Mouse (Mus musculus) MEL (cell line): Measurements from ENCODE around the gene Haao. TPM values are rescaled to one million over a fixed set of nuclear protein-coding genes. Genes with fewer than 3 reads are reported as not detected.

ENCODE experiments used
- DNase-seq: peaks from one replicate; pipeline ENCODE4 v3.0.0; 2011; ENCODE audit warnings: low read depth, low spot score
- H3K27ac ChIP-seq: 2 replicates; pipeline ENCODE4 v1.5.1; 2012; ENCODE audit warnings: low read depth, mild to moderate bottlenecking, control low read depth, low read length, moderate library complexity; ENCODE audit not compliant: control insufficient read depth
- H3K27me3 ChIP-seq, 2 experiments: fragments of 150-350 bp in 1 of 2; sonication (generic) in 1 of 2; 2 replicates each; pipeline ENCODE4 v1.6.1; 2012; ENCODE audit warnings: low read length in 2 of 2, mild to moderate bottlenecking in 2 of 2, improper control_type of control experiment in 1 of 2, moderate library complexity in 1 of 2; ENCODE audit not compliant: insufficient read depth in 2 of 2, control insufficient read depth in 1 of 2
- H3K36me3 ChIP-seq, 2 experiments: 2 replicates each; pipeline ENCODE4 v1.6.1; 2012 to 2014; ENCODE audit warnings: low read length in 2 of 2, improper control_type of control experiment in 1 of 2, inconsistent platforms in 1 of 2, mild to moderate bottlenecking in 1 of 2; ENCODE audit not compliant: insufficient read depth in 2 of 2, control insufficient read depth in 1 of 2
- H3K4me1 ChIP-seq, 2 experiments: fragments of 150-350 bp in 1 of 2; sonication (generic) in 1 of 2; 2 replicates each; pipeline ENCODE4 v1.6.1; 2012; ENCODE audit warnings: low read length in 2 of 2, improper control_type of control experiment in 1 of 2, mild to moderate bottlenecking in 1 of 2; ENCODE audit not compliant: insufficient read depth in 2 of 2, control insufficient read depth in 1 of 2
- H3K4me3 ChIP-seq, 2 experiments: fragments of 150-350 bp in 1 of 2; sonication (generic) in 1 of 2; 2 replicates each; pipeline ENCODE4 v1.5.1; 2012; ENCODE audit warnings: low read depth in 2 of 2, low read length in 2 of 2, mild to moderate bottlenecking in 2 of 2, moderate library complexity in 2 of 2, control low read depth in 1 of 2, improper control_type of control experiment in 1 of 2; ENCODE audit not compliant: control insufficient read depth in 1 of 2, insufficient read depth in 1 of 2
- H3K79me2 ChIP-seq: 2 replicates; pipeline ENCODE4 v1.6.1; 2012; ENCODE audit warnings: mild to moderate bottlenecking, low read length, moderate library complexity; ENCODE audit not compliant: control insufficient read depth, poor library complexity, insufficient read depth
- H3K9ac ChIP-seq: 2 replicates; pipeline ENCODE4 v1.6.1; 2012; ENCODE audit warnings: low read depth, mild to moderate bottlenecking, control low read depth, low read length, moderate library complexity; ENCODE audit not compliant: control insufficient read depth, poor library complexity, severe bottlenecking
- H3K9me3 ChIP-seq: fragments of 150-350 bp; sonication (generic); replicated peaks from 2 replicates; pipeline ENCODE4 v1.6.1; 2012; ENCODE audit warnings: mild to moderate bottlenecking, low read length, improper control_type of control experiment, moderate library complexity; ENCODE audit not compliant: insufficient read depth
- BHLHE40 ChIP-seq: IDR thresholded peaks from 2 replicates; pipeline ENCODE4 v1.6.1; 2012; ENCODE audit warnings: low read depth, mild to moderate bottlenecking, inconsistent platforms, low read length, improper control_type of control experiment, borderline replicate concordance
- CHD1 ChIP-seq: IDR thresholded peaks from 2 replicates; pipeline ENCODE4 v1.6.1; 2012; ENCODE audit warnings: low read depth, mild to moderate bottlenecking, inconsistent platforms, low read length, improper control_type of control experiment
- CHD2 ChIP-seq: IDR thresholded peaks from 2 replicates; pipeline ENCODE4 v1.6.1; 2011; ENCODE audit warnings: low read length, improper control_type of control experiment
- CTCF ChIP-seq, 3 experiments: IDR thresholded peaks in 2 of 3; conservative IDR thresholded peaks in 1 of 3; 2 replicates each; pipeline ENCODE4 v1.5.1; 2011 to 2012; ENCODE audit warnings: low read length in 3 of 3, low read depth in 2 of 3, mild to moderate bottlenecking in 2 of 3, improper control_type of control experiment in 1 of 3, inconsistent platforms in 1 of 3, mixed read lengths in 1 of 3, moderate library complexity in 1 of 3; ENCODE audit not compliant: control insufficient read depth in 1 of 3, insufficient read depth in 1 of 3, poor library complexity in 1 of 3, severe bottlenecking in 1 of 3
- E2F4 ChIP-seq: IDR thresholded peaks from 2 replicates; pipeline ENCODE4 v1.6.1; 2011; ENCODE audit warnings: low read depth, low read length, improper control_type of control experiment, borderline replicate concordance
- ETS1 ChIP-seq: IDR thresholded peaks from 2 replicates; pipeline ENCODE4 v1.6.1; 2012; ENCODE audit warnings: low read depth, mild to moderate bottlenecking, inconsistent platforms, low read length, improper control_type of control experiment, moderate library complexity
- GATA1 ChIP-seq: IDR thresholded peaks from 2 replicates; pipeline ENCODE4 v1.6.1; 2011; ENCODE audit warnings: low read depth, low read length, improper control_type of control experiment
- HCFC1 ChIP-seq: IDR thresholded peaks from 2 replicates; pipeline ENCODE4 v1.6.1; 2012; ENCODE audit warnings: low read depth, mild to moderate bottlenecking, inconsistent platforms, low read length, improper control_type of control experiment, moderate library complexity
- JUND ChIP-seq: IDR thresholded peaks from 2 replicates; pipeline ENCODE4 v1.6.1; 2011; ENCODE audit warnings: low read depth, mild to moderate bottlenecking, improper control_type of control experiment, low read length
- KAT2A ChIP-seq: conservative IDR thresholded peaks from 2 replicates; pipeline ENCODE4 v1.6.1; 2012; ENCODE audit warnings: low read depth, low read length, improper control_type of control experiment, inconsistent platforms
- MAX ChIP-seq: IDR thresholded peaks from 2 replicates; pipeline ENCODE4 v1.6.1; 2011; ENCODE audit warnings: low read length, improper control_type of control experiment
- MAZ ChIP-seq: IDR thresholded peaks from 2 replicates; pipeline ENCODE4 v1.6.1; 2012; ENCODE audit warnings: low read depth, mild to moderate bottlenecking, inconsistent platforms, low read length, improper control_type of control experiment
- MEF2A ChIP-seq: IDR thresholded peaks from 2 replicates; pipeline ENCODE4 v1.6.1; 2014; ENCODE audit warnings: low read depth, mild to moderate bottlenecking, inconsistent platforms, low read length, improper control_type of control experiment; ENCODE audit not compliant: poor library complexity, insufficient replicate concordance, severe bottlenecking; ENCODE audit errors: extremely low read depth
- MYB ChIP-seq: IDR thresholded peaks from 2 replicates; pipeline ENCODE4 v1.6.1; 2011; ENCODE audit warnings: mild to moderate bottlenecking, low read depth, low read length, improper control_type of control experiment
- MYC ChIP-seq: IDR thresholded peaks from 2 replicates; pipeline ENCODE4 v1.6.1; 2011; ENCODE audit warnings: low read depth, mild to moderate bottlenecking, low read length, improper control_type of control experiment, moderate library complexity
- NRF1 ChIP-seq: IDR thresholded peaks from 2 replicates; pipeline ENCODE4 v1.6.1; 2014; ENCODE audit warnings: low read depth, mild to moderate bottlenecking, inconsistent platforms, low read length, improper control_type of control experiment, moderate library complexity; ENCODE audit not compliant: poor library complexity, insufficient read depth, severe bottlenecking
- POLR2AphosphoS2 ChIP-seq: IDR thresholded peaks from 2 replicates; pipeline ENCODE4 v1.6.1; 2011; ENCODE audit warnings: low read length, improper control_type of control experiment
- POLR2AphosphoS5 ChIP-seq: IDR thresholded peaks from 2 replicates; pipeline ENCODE4 v1.6.1; 2012; ENCODE audit warnings: low read depth, borderline replicate concordance, mild to moderate bottlenecking, inconsistent platforms, low read length, moderate library complexity, mixed read lengths
- RAD21 ChIP-seq: IDR thresholded peaks from 2 replicates; pipeline ENCODE4 v1.6.1; 2011; ENCODE audit warnings: mild to moderate bottlenecking, low read depth, low read length, improper control_type of control experiment
- RCOR1 ChIP-seq: IDR thresholded peaks from 2 replicates; pipeline ENCODE4 v1.6.1; 2012; ENCODE audit warnings: low read depth, mild to moderate bottlenecking, inconsistent platforms, low read length, improper control_type of control experiment
- TAL1 ChIP-seq: IDR thresholded peaks from 2 replicates; pipeline ENCODE4 v1.6.1; 2012; ENCODE audit warnings: mild to moderate bottlenecking, inconsistent platforms, low read length, moderate library complexity, mixed read lengths
- TCF12 ChIP-seq: IDR thresholded peaks from 2 replicates; pipeline ENCODE4 v1.6.1; 2014; ENCODE audit warnings: low read depth, mild to moderate bottlenecking, inconsistent platforms, low read length, improper control_type of control experiment, moderate library complexity
- USF1 ChIP-seq: IDR thresholded peaks from 2 replicates; pipeline ENCODE4 v1.6.1; 2014; ENCODE audit warnings: low read depth, mild to moderate bottlenecking, inconsistent platforms, low read length, improper control_type of control experiment, moderate library complexity
- ZC3H11A ChIP-seq: IDR thresholded peaks from 2 replicates; pipeline ENCODE4 v1.6.1; 2012; ENCODE audit warnings: low read depth, mild to moderate bottlenecking, inconsistent platforms, low read length, improper control_type of control experiment
- ZKSCAN1 ChIP-seq: IDR thresholded peaks from 2 replicates; pipeline ENCODE4 v1.6.1; 2012; ENCODE audit warnings: low read depth, mild to moderate bottlenecking, inconsistent platforms, low read length, improper control_type of control experiment, moderate library complexity
- ZMIZ1 ChIP-seq: IDR thresholded peaks from 2 replicates; pipeline ENCODE4 v1.6.1; 2012; ENCODE audit warnings: low read depth, mild to moderate bottlenecking, inconsistent platforms, low read length, improper control_type of control experiment, moderate library complexity
- ZNF384 ChIP-seq: IDR thresholded peaks from 2 replicates; pipeline ENCODE4 v1.6.1; 2012; ENCODE audit warnings: low read depth, mild to moderate bottlenecking, inconsistent platforms, low read length, improper control_type of control experiment
- polyA plus RNA-seq, 2 experiments: library from polyadenylated mRNA; stranded (reverse) in 1 of 2; unstranded in 1 of 2; fragments of >175 nt in 1 of 2; fragments of >200 nt in 1 of 2; gene quantifications; 2 replicates each; pipeline versions ENCODE4 v1.2.1 to v1.2.4; 2012; ENCODE audit warnings: low replicate concordance in 2 of 2, low read depth in 1 of 2; ENCODE audit not compliant: insufficient read length in 2 of 2, insufficient read depth in 1 of 2, missing spikeins in 1 of 2
- total RNA-seq: library from RNA; depleted of rRNA; stranded (reverse); fragments of 300-350 nt; gene quantifications from 2 replicates; pipeline ENCODE4 v1.2.3, GENCODE M21; 2012

The Haao gene
- total and polyA plus RNA-seq, 3 experiments: 1.5 to 2.8 TPM; not detected in 1

DNA sequence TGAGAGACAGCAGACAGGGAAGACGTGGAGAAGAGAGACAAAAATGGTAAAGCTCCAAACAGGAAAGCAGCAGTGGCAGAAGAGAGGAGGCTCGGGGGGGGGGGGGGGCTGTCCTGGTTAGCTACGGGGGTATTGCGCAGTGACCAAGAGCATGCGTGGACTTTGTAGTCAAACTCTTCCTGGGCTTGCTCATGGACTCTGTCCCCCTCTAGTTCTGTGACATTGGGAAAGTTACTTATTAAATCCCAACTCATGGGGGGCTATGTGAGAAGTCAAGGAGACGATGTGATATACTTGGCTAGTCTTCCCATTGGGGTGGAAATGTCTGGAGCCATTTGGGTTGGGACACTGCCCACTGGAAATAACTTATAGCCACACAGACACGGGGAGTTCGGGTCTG, 2.2 kb downstream of the Haao start:
- H3K4me3 ChIP-seq: no peak overlapping the region
- no peak overlapping the region for H3K27ac ChIP-seq

DNA sequence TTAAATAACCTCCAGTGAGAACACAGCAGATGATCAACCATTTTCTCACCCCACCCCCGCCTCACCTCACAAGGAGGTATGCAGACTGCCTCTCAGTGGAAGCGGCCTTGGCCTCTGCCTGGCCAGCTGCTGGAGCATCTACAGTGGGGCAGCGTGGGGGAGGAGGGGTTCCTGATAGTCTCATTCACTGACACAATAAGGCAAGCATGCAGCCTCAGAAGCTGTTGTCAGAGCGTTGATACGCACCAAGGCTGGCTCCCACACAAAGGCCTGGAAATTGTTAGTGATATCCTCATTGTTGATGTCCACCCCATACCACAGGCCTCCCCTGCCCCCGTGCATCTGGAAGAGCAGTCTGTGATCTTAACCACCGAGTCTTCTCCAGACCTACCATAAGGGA, 4.0 kb downstream of the Haao start:
- H3K36me3 ChIP-seq: peaks cover 0 to 11% of the 10 kb centered on the region in 2 experiments; a peak in 2 of 4 replicates
- no peak for TF ChIP-seq KAT2A
- TF ChIP-seq MEF2A: no peak
- no peak for TF ChIP-seq TCF12
- no peak for TF ChIP-seq ZNF384
- TF ChIP-seq ETS1: no peak
- TF ChIP-seq RAD21: no peak
- no peak for TF ChIP-seq MAZ
- no peak for TF ChIP-seq POLR2AphosphoS5
- no peak for TF ChIP-seq BHLHE40
- no peak for TF ChIP-seq ZC3H11A
- no peak for TF ChIP-seq ZMIZ1
- no peak for TF ChIP-seq CHD1
- TF ChIP-seq NRF1: no peak
- no peak for TF ChIP-seq ZKSCAN1
- TF ChIP-seq USF1: no peak
- TF ChIP-seq MYC: no peak
- TF ChIP-seq CHD2: no peak
- no peaks in the 10 kb centered on the region for H3K9me3 ChIP-seq
- H3K4me3 ChIP-seq: no peak overlapping the region
- no peak overlapping the region for H3K27ac ChIP-seq
- DNase-seq: no peak
- no peaks in the 10 kb centered on the region for H3K79me2 ChIP-seq
- H3K27me3 ChIP-seq: no peaks in the 10 kb centered on the region
- H3K9ac ChIP-seq: no peak overlapping the region
- peaks cover 9 to 23% of the 10 kb centered on the region in 2 experiments for H3K4me1 ChIP-seq

More for the DNA sequence above, 2.2 kb downstream of the Haao start:
- TF ChIP-seq MEF2A: no peak
- no peak for TF ChIP-seq GATA1
- TF ChIP-seq MAX: no peak
- TF ChIP-seq RAD21: no peak
- no peak for TF ChIP-seq CTCF (IDR thresholded peaks at IDR 0.05 in 2 of 3, conservative IDR thresholded peaks at IDR 0.05 in 1 of 3; ENCODE audit: control insufficient read depth in 1 of 3, insufficient read depth in 1 of 3, low read depth in 2 of 3, low read length in 3 of 3, poor library complexity in 1 of 3, severe bottlenecking in 1 of 3)
- no peak for TF ChIP-seq MYB
- TF ChIP-seq CHD2: no peak
- TF ChIP-seq TAL1: no peak
- no peak for TF ChIP-seq NRF1
- TF ChIP-seq POLR2AphosphoS2: no peak
- TF ChIP-seq E2F4: no peak
- TF ChIP-seq JUND: no peak
- TF ChIP-seq RCOR1: no peak
- TF ChIP-seq USF1: no peak
- TF ChIP-seq ZC3H11A: no peak
- no peak for TF ChIP-seq HCFC1
- TF ChIP-seq TCF12: no peak
- H3K79me2 ChIP-seq: no peaks in the 10 kb centered on the region
- H3K4me1 ChIP-seq: peaks cover 10 to 29% of the 10 kb centered on the region in 2 experiments
- H3K9me3 ChIP-seq: no peaks in the 10 kb centered on the region
- H3K27me3 ChIP-seq: no peaks in the 10 kb centered on the region
- peaks cover 0 to 12% of the 10 kb centered on the region in 2 experiments; a peak in 2 of 4 replicates for H3K36me3 ChIP-seq
- no peak overlapping the region for H3K9ac ChIP-seq
- no peak for DNase-seq
